Mouse (Mus musculus) common myeloid progenitor, adult 5-6 weeks (primary cell): Measurements from ENCODE around the gene Mtch1. TPM values are rescaled to one million over a fixed set of nuclear protein-coding genes. Genes with fewer than 3 reads are reported as not detected.
A peak's percentile ranks its signal among the peaks of the same experiment; 100 is the strongest.
"Not testable (repeated sequence)": the region's sequence is repeated elsewhere in the genome, so short reads cannot be mapped to it uniquely, and the experiment has no call there.

ENCODE experiments used
- ATAC-seq: replicated peaks from 2 replicates; pipeline ENCODE4 v1.8.0; 2016; ENCODE audit warnings: low read depth, mild to moderate bottlenecking, moderate TSS enrichment, inconsistent platforms; ENCODE audit not compliant: poor library complexity, severe bottlenecking
- total RNA-seq: library from RNA; stranded (forward); fragments of 200-1000, 187-1606 nt; gene quantifications from 2 replicates; pipeline ENCODE4 v1.2.3, GENCODE M21; 2017

Gene Mtch1
- total RNA-seq, 1 experiment from 2014 or later: 76.6 TPM

- ATAC-seq: no peak
Observed at GRCm38 (mm10) chr17:29337979-29338823, 9.5 kb downstream of the Mtch1 start.

GRCm38 (mm10) chr17:29336266-29336990, 11.3 kb downstream of the Mtch1 start:
- ATAC-seq: no peak

- no peak for ATAC-seq
Observed at GRCm38 (mm10) chr17:29332186-29332685, 15.5 kb downstream of the Mtch1 start.

- ATAC-seq: peak; percentile 54; the same call in 1 of the 2 replicates
Observed at GRCm38 (mm10) chr17:29330671-29331410, 16.9 kb downstream of the Mtch1 start.

- no peak for ATAC-seq
Observed at GRCm38 (mm10) chr17:29330221-29330620, 17.5 kb downstream of the Mtch1 start.

- no peak for ATAC-seq
Observed at GRCm38 (mm10) chr17:29327691-29328090, 20.0 kb downstream of the Mtch1 start.

- no peak for ATAC-seq
Observed at GRCm38 (mm10) chr17:29326531-29327529, 20.9 kb downstream of the Mtch1 start.

- no peak for ATAC-seq
Observed at GRCm38 (mm10) chr17:29325831-29326230, 21.9 kb downstream of the Mtch1 start.

- ATAC-seq: no peak
Observed at GRCm38 (mm10) chr17:29323625-29324024, 24.1 kb downstream of the Mtch1 start.

- no peak for ATAC-seq
Observed at GRCm38 (mm10) chr17:29322603-29322962, 25.2 kb downstream of the Mtch1 start.

GRCm38 (mm10) chr17:29321765-29322602, 25.8 kb downstream of the Mtch1 start:
- no peak for ATAC-seq

GRCm38 (mm10) chr17:29319881-29320639, 27.7 kb downstream of the Mtch1 start:
- ATAC-seq: peak; percentile 45

GRCm38 (mm10) chr17:29319476-29319875, 28.3 kb downstream of the Mtch1 start:
- ATAC-seq: 0 out of 2 replicates have a peak, but pooled peaks have one; percentile 2

- peak; percentile 78 for ATAC-seq
Observed at GRCm38 (mm10) chr17:29318731-29319250, 28.9 kb downstream of the Mtch1 start.

- not testable (repeated sequence) for ATAC-seq
Observed at GRCm38 (mm10) chr17:29317380-29317779, 30.4 kb downstream of the Mtch1 start, which contains the start of gene Pi16. Gene Pi16 (plus strand): TSS chr17:29317680.

GRCm38 (mm10) chr17:29316891-29317290, 30.8 kb downstream of the Mtch1 start:
- ATAC-seq: no peak
